In the genomic region with DNA sequence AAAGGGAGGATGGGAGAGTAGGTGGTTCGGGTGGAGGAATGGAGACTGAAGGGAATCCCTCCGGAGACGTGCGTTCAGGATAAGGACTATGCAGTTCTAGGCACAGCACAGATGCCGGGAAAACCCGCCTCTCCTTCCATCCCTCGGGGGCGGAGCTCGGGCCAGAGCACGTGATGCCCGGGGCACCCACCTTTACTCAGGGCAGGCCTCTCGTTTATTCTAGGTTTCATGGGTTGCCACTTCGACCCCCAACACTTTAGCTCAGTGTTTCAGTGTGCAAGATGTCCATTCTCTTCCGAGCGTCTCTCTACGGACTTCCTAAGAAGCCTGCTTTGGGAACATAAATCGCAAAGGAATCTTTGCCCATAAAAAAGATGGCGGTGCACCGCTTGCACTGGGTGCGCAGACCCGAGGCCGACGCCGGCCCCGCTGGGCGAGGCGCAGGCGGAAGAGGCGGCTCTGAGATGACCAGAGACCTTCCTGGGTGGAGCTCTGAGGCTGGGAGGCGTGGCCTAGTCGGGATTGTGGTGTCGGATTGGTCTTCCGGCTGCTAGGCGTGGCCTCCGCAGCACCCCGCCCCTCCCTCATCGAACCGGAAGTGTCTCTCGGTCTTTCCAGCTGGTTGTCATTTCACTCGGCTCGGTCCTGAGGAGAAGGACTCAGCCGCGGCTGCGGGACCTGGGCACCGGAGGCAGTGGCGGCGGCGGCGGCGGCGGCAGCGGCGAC, we compare ENCODE assay signal across 8 mouse cellular contexts. TPM values are rescaled to one million over a fixed set of nuclear protein-coding genes. Genes with fewer than 3 reads are reported as not detected.
A peak's percentile ranks its signal among the peaks of the same experiment; 100 is the strongest.
DNase-seq lines count a peak whose midpoint lies in the region; ATAC-seq and TF ChIP-seq lines count a peak whose summit lies in the region.

No protein-coding gene starts in this region.

- intact Hi-C loops in heart, adult 2 months (cut with DNase I) = loop anchor here (1.0 to 10.0 kb wide), 3 partner anchors 78 to 916 kb away; a partner anchor contains a TSS

- peak overlapping the region; percentile 78 for H3K4me2 ChIP-seq in embryonic facial prominence, embryonic 14.5 days (ENCODE audit: low read depth, low read length)
- peak overlapping the region; percentile 93 for H3K4me2 ChIP-seq in limb, embryonic 13.5 days (replicated peaks)
- H3K4me2 ChIP-seq in midbrain, embryonic 16.5 days (ENCODE audit: low read length) = peak overlapping the region; percentile 64

- TF ChIP-seq POLR2A in heart, adult 2 months (IDR thresholded peaks at IDR 0.05; ENCODE audit: insufficient read depth, low read depth, low read length) = peak; percentile 94

- peak; percentile 98 for DNase-seq in 3T3-L1 (ENCODE audit: low read depth, low spot score)
- DNase-seq in adrenal gland, postnatal 4 days (ENCODE audit: low spot score in 2 of 2) = peak; percentile 89 to 94
- DNase-seq in embryonic facial prominence, embryonic 14.5 days (ENCODE audit: low spot score) = peak; percentile 100
- DNase-seq in heart, adult 2 months = peak; percentile 97 to 99
- peak; percentile 99 for DNase-seq in kidney, adult 8-10 months
- DNase-seq in spleen, postnatal 10 days (ENCODE audit: low spot score in 2 of 2) = peak; percentile 97 to 100

- peak overlapping the region; percentile 89 for H3K27ac ChIP-seq in embryonic facial prominence, embryonic 14.5 days (replicated peaks; ENCODE audit: low read depth, low read length)
- peak overlapping the region; percentile 98 for H3K27ac ChIP-seq in heart, adult 2 months
- H3K27ac ChIP-seq in limb, embryonic 13.5 days = peak overlapping the region; percentile 87
- H3K27ac ChIP-seq in midbrain, embryonic 16.5 days (ENCODE audit: low read length) = peak overlapping the region; percentile 98

- peak overlapping the region; percentile 89 for H3K4me3 ChIP-seq in embryonic facial prominence, embryonic 14.5 days (ENCODE audit: low read depth, low read length)
- H3K4me3 ChIP-seq in heart, adult 2 months = peak overlapping the region; percentile 90
- H3K4me3 ChIP-seq in limb, embryonic 13.5 days = peak overlapping the region; percentile 84
- H3K4me3 ChIP-seq in midbrain, embryonic 16.5 days (ENCODE audit: low read depth, low read length) = peak overlapping the region; percentile 94

- 0 out of 2 replicates have a peak, but pooled peaks cover 2% of the 10 kb centered on the region for H3K79me2 ChIP-seq in heart, adult 2 months (replicated peaks; ENCODE audit: control insufficient read depth, insufficient read depth, low read length)

- 0 out of 2 replicates have a peak, but pooled peaks have one; percentile 46 for TF ChIP-seq EP300 in heart, adult 2 months (IDR thresholded peaks at IDR 0.05; ENCODE audit: insufficient read depth, low read depth, low read length)

- WGBS in embryonic facial prominence, embryonic 14.5 days = 1% methylated on average over 44 of the region's 53 CpGs
- under 1% methylated on average over 53 of the region's 53 CpGs for WGBS in heart, adult 2 months
- under 1% methylated on average over 52 of the region's 53 CpGs for WGBS in limb, embryonic 13.5 days
- WGBS in midbrain, embryonic 16.5 days = under 1% methylated on average over 53 of the region's 53 CpGs

- ATAC-seq in embryonic facial prominence, embryonic 14.5 days (ENCODE audit: low read depth) = peak; percentile 100
- ATAC-seq in limb, embryonic 13.5 days (ENCODE audit: low FRiP score, low read depth) = peak; percentile 100
- ATAC-seq in midbrain, embryonic 16.5 days = peak; percentile 100

- peak overlapping the region; percentile 79 for H3K9ac ChIP-seq in embryonic facial prominence, embryonic 14.5 days (ENCODE audit: low read depth, low read length)
- H3K9ac ChIP-seq in heart, adult 2 months (ENCODE audit: low read depth, low read length) = peak overlapping the region; percentile 82
- H3K9ac ChIP-seq in limb, embryonic 13.5 days = peak overlapping the region; percentile 84
- H3K9ac ChIP-seq in midbrain, embryonic 16.5 days (ENCODE audit: low read depth, low read length) = peak overlapping the region; percentile 93

- H3K27me3 ChIP-seq in embryonic facial prominence, embryonic 14.5 days (replicated peaks; ENCODE audit: control insufficient read depth, insufficient read depth, low read length) = no peaks in the 10 kb centered on the region
- H3K27me3 ChIP-seq in heart, adult 2 months (ENCODE audit: control insufficient read depth, insufficient read depth, low read length) = no peaks in the 10 kb centered on the region
- H3K27me3 ChIP-seq in limb, embryonic 13.5 days = no peaks in the 10 kb centered on the region
- H3K27me3 ChIP-seq in midbrain, embryonic 16.5 days (ENCODE audit: control insufficient read depth, insufficient read depth, low read depth, low read length) = no peaks in the 10 kb centered on the region

- no peaks in the 10 kb centered on the region for H3K9me3 ChIP-seq in embryonic facial prominence, embryonic 14.5 days (ENCODE audit: control insufficient read depth, low read length)
- no peaks in the 10 kb centered on the region for H3K9me3 ChIP-seq in limb, embryonic 13.5 days
- no peaks in the 10 kb centered on the region for H3K9me3 ChIP-seq in midbrain, embryonic 16.5 days (replicated peaks; ENCODE audit: control insufficient read depth, low read length, poor library complexity, severe bottlenecking)

- no peaks in the 10 kb centered on the region for H3K36me3 ChIP-seq in embryonic facial prominence, embryonic 14.5 days (ENCODE audit: control insufficient read depth, insufficient read depth, low read length)
- peaks cover 5% of the 10 kb centered on the region for H3K36me3 ChIP-seq in heart, adult 2 months (ENCODE audit: control insufficient read depth, insufficient read depth, low read length)
- H3K36me3 ChIP-seq in limb, embryonic 13.5 days = no peaks in the 10 kb centered on the region
- H3K36me3 ChIP-seq in midbrain, embryonic 16.5 days (ENCODE audit: control insufficient read depth, insufficient read depth, low read length) = no peaks in the 10 kb centered on the region

- H3K4me1 ChIP-seq in embryonic facial prominence, embryonic 14.5 days (ENCODE audit: control insufficient read depth, insufficient read depth, low read length) = peaks cover 23% of the 10 kb centered on the region
- H3K4me1 ChIP-seq in heart, adult 2 months (ENCODE audit: control insufficient read depth, insufficient read depth, low read length) = peaks cover 2% of the 10 kb centered on the region; the same call in 1 of the 2 replicates
- H3K4me1 ChIP-seq in limb, embryonic 13.5 days = peaks cover 31% of the 10 kb centered on the region
- H3K4me1 ChIP-seq in midbrain, embryonic 16.5 days (ENCODE audit: control insufficient read depth, insufficient read depth, low read length) = peaks cover 15% of the 10 kb centered on the region

- no peak for TF ChIP-seq CTCF in heart, adult 2 months (IDR thresholded peaks at IDR 0.05)

RNA-seq across cellular contexts. Expression of a gene that starts 1.6 kb away (rescaled TPM):
- total RNA-seq in adrenal gland, postnatal 4 days (2021) = 10 to 100 TPM; 78.2 to 91.3 TPM
- polyA plus RNA-seq in embryonic facial prominence, embryonic 14.5 days (2014; fragmentation: Nextera tagmentation; extraction: Ambion mirVana) = 6.7 and 8.4 TPM in 2 replicates
- total RNA-seq in heart, adult 2 months (2021) = 10 to 100 TPM; 83.4 to 97.3 TPM
- polyA plus RNA-seq in heart, adult 2 months (2012; rRNA removed) = 15.3 and 29.5 TPM in 2 replicates
- polyA plus RNA-seq in limb, embryonic 13.5 days (2015; fragmentation: Nextera tagmentation; extraction: Ambion mirVana) = 2.3 and 2.4 TPM in 2 replicates
- polyA plus RNA-seq in midbrain, embryonic 16.5 days (2015; fragmentation: Nextera tagmentation; extraction: Ambion mirVana) = 20.1 and 21.3 TPM in 2 replicates

Comparison
In these comparisons a context has a peak if more than half of its experiments do, and no peak if none do; other contexts are left out.
1. Peak in every context shown above with its lines: DNase-seq, ATAC-seq, H3K4me3 ChIP-seq and H3K27ac ChIP-seq.